Mouse (Mus musculus) midbrain, postnatal 0 days (tissue): ENCODE results near the gene Cntnap2. TPM values are rescaled to one million over a fixed set of nuclear protein-coding genes. Genes with fewer than 3 reads are reported as not detected.

Experiments
- ATAC-seq: fragments of 200-750 bp; cut with Nextera tagmentation; 2 replicates; pipeline ENCODE4 v1.8.0; 2017; ENCODE audit warnings: moderate number of reproducible peaks, mild to moderate bottlenecking, moderate TSS enrichment, moderate library complexity; ENCODE audit not compliant: low FRiP score
- DNase-seq: peaks from one replicate; pipeline ENCODE4 v3.0.0-alpha.2; 2015; ENCODE audit warnings: low spot score
- H3K27ac ChIP-seq: fragments of 300-500 bp; sonication (generic); 2 replicates; pipeline ENCODE4 v1.5.1; 2014; ENCODE audit warnings: low read depth, mild to moderate bottlenecking, low read length, mixed read lengths
- H3K27me3 ChIP-seq: fragments of 300-500 bp; sonication (generic); 2 replicates; pipeline ENCODE4 v1.6.1; 2014; ENCODE audit warnings: low read length, control low read depth, mixed read lengths; ENCODE audit not compliant: insufficient read depth
- H3K36me3 ChIP-seq: fragments of 300-500 bp; sonication (generic); 2 replicates; pipeline ENCODE4 v1.6.1; 2014; ENCODE audit warnings: low read length, control low read depth, mixed read lengths; ENCODE audit not compliant: insufficient read depth
- H3K4me1 ChIP-seq: fragments of 300-500 bp; sonication (generic); 2 replicates; pipeline ENCODE4 v1.6.1; 2014; ENCODE audit warnings: mild to moderate bottlenecking, control low read depth, antibody characterized with exemption, low read length, mixed read lengths; ENCODE audit not compliant: insufficient read depth
- H3K4me2 ChIP-seq: fragments of 300-500 bp; sonication (generic); 2 replicates; pipeline ENCODE4 v1.6.1; 2014; ENCODE audit warnings: low read depth, mild to moderate bottlenecking, low read length, mixed read lengths; ENCODE audit not compliant: poor library complexity, severe bottlenecking
- H3K4me3 ChIP-seq: fragments of 300-500 bp; sonication (generic); 2 replicates; pipeline ENCODE4 v1.5.1; 2014; ENCODE audit warnings: low read depth, mild to moderate bottlenecking, low read length, moderate library complexity
- H3K9ac ChIP-seq: fragments of 300-500 bp; sonication (generic); replicated peaks from 2 replicates; pipeline ENCODE4 v1.6.1; 2014; ENCODE audit warnings: mild to moderate bottlenecking, low read length, moderate library complexity, mixed read lengths; ENCODE audit not compliant: poor library complexity, severe bottlenecking
- H3K9me3 ChIP-seq: fragments of 300-500 bp; sonication (generic); 2 replicates; pipeline ENCODE4 v1.6.1; 2016; ENCODE audit warnings: low read length, control low read depth
- CTCF ChIP-seq: IDR thresholded peaks from 2 replicates; pipeline ENCODE4 v1.5.1; 2016; ENCODE audit warnings: antibody characterized with exemption, mild to moderate bottlenecking
- WGBS: fragments of 180-500 bp; shearing (Covaris S2); extraction: QIAGEN DNeasy Blood & Tissue Kit; methylation state at CpG from one replicate; pipeline ENCODE4 v1.1.7; 2014; 5-methylcytosine and 5-hydroxymethylcytosine counted together
- polyA plus RNA-seq: library from polyadenylated mRNA; unstranded; fragments of >200 nt; fragmentation: Nextera tagmentation; extraction: Ambion mirVana; gene quantifications from 2 replicates; pipeline ENCODE4 v1.2.1, GENCODE M21; 2015
- total RNA-seq: library from RNA; depleted of rRNA; stranded (reverse); fragments of >200 nt; gene quantifications from 2 replicates; pipeline ENCODE4 v1.2.3, GENCODE M21; 2014

Cntnap2 gene
- total and polyA plus RNA-seq, 2 experiments from 2014 or later: 51.1 to 106 TPM

DNA sequence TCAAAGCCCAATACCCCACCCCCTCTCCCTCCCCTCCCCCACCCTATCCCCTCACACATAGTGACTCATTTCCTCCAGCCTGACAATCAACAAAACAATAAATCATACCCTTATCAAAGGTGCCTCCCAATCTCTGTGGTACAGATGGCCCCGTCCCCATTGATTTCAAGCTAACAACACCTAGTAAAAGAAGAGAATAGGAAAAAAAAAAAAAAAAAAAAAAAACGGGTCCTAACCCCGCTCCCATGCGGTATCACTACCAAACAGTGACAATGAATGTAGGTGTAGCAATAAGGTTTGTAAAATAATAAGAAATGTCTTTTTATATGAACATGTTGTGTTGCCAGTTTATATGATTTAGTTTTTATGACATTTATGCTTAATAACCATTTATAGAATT, 2278.1 kb downstream of the Cntnap2 start:
- no peak for TF ChIP-seq CTCF
- Histone ChIP-seq H3K36me3 (no peaks in the 10 kb centered on the region), H3K27ac (no peak overlapping the region), H3K4me1 (no peaks in the 10 kb centered on the region), H3K4me3 (no peak overlapping the region), H3K9ac (no peak overlapping the region), H3K4me2 (no peak overlapping the region), H3K27me3 (no peaks in the 10 kb centered on the region), H3K9me3 (no peaks in the 10 kb centered on the region)
- ATAC-seq (no peak), DNase-seq (no peak)
- 88% methylated on average over 4 of the region's 4 CpGs for WGBS

DNA sequence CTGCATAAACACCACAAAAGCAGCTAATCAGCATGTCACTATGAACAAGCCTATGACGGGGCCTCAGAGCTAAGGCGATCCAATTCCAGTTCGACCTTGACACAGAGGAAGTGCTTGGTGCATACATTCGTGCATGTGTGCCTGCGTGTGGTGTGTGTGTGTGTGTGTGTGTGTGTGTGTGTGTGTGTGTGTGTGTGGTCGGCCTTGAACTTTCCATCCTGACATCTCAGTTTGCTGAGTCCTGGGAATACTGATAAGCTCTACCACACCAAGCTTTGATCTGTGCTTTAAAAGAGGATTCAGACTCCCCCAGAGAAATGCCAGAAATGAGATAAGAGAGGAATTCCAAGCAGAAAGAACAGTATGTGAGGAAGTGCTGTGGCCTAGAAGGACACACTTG, 2279.0 kb downstream of the Cntnap2 start:
- Histone ChIP-seq H3K4me1 (no peaks in the 10 kb centered on the region), H3K4me3 (no peak overlapping the region), H3K4me2 (no peak overlapping the region), H3K27ac (no peak overlapping the region), H3K36me3 (no peaks in the 10 kb centered on the region), H3K27me3 (no peaks in the 10 kb centered on the region), H3K9me3 (no peaks in the 10 kb centered on the region), H3K9ac (no peak overlapping the region)
- 58% methylated on average over 6 of the region's 6 CpGs for WGBS
- TF ChIP-seq CTCF: no peak
- ATAC-seq: no peak
- no peak for DNase-seq

DNA sequence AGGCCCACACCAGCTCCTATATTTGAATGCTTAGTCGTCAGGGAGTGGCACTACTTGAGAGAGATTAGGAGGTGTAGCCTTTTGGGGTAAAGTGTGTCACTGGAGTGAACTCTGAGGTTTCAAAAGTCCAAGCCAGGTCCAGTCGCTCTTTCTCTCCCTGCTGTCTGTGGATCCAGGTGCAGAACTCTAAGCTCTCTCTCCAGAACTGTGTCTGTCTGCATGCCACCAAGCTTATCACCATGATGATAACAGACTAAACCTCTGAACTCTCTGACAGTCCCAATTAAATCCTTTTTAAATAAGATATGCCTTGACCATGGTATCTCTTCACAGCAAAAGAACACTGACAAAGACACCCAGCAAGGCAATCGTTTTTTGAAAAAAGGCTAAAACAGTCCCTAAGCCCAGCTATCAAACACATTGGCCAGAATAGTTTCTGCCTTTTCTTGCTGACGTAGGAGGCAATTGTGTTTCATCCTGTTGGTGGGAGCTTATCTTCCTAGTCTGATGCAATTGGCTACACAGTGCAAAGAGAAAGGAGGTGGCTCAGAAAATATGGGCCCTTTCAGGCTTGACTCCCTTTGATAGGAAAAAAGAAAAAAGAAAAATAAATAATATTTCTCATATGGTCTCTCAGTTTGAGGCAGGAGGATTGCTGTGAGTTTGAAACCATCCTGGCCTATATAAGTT, 2281.8 kb downstream of the Cntnap2 start:
- no peak for ATAC-seq
- 65% methylated on average over 4 of the region's 4 CpGs for WGBS
- no peak overlapping the region for H3K27ac ChIP-seq
- H3K9ac ChIP-seq: no peak overlapping the region
- H3K36me3 ChIP-seq: no peaks in the 10 kb centered on the region
- H3K4me2 ChIP-seq: no peak overlapping the region
- no peaks in the 10 kb centered on the region for H3K4me1 ChIP-seq
- H3K27me3 ChIP-seq: no peaks in the 10 kb centered on the region
- TF ChIP-seq CTCF: no peak
- DNase-seq: no peak
- no peak overlapping the region for H3K4me3 ChIP-seq
- no peaks in the 10 kb centered on the region for H3K9me3 ChIP-seq

DNA sequence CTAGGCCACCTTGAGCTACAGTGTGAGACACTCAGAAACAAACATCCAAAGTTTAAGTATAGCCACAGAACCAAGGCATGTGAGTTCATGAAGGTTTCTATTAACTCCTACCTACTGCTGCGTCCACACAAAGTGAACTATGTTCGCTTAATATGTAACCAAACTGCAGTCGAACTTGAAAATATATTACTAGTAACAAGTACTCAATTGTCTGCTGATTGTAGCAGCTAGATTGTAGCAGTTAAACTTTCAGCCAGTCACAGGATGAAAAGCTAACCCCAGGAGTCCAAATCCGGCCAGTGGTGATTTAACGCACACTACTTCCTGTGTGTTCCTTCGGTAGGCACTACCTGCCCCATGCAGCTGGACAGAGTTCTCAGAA, 2282.3 kb downstream of the Cntnap2 start:
- Histone ChIP-seq H3K36me3 (no peaks in the 10 kb centered on the region), H3K4me2 (no peak overlapping the region), H3K9ac (no peak overlapping the region), H3K4me3 (no peak overlapping the region), H3K9me3 (no peaks in the 10 kb centered on the region), H3K4me1 (no peaks in the 10 kb centered on the region), H3K27ac (no peak overlapping the region), H3K27me3 (no peaks in the 10 kb centered on the region)
- 81% methylated on average over 6 of the region's 6 CpGs for WGBS
- DNase-seq (no peak), ATAC-seq (no peak)
- no peak for TF ChIP-seq CTCF

DNA sequence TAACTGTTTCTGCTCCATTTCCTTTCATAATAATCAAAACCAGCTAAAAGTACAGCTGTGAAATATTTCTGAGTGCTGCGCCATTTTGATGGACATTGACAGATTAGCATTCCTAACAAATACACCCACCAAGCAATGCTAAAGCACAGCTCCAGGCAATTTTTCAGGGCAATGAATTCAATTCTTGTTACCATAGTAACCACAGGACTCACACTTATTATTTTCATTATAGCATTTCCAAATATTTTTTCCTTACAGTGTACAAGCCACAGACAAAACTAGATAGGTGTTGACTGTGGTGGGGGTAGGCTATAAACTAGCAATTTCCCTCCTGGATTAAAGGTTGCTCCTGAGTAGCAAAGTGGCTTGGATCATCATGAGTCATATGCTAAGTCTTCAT, 2284.1 kb downstream of the Cntnap2 start:
- no peak overlapping the region for H3K4me2 ChIP-seq
- DNase-seq (peak; percentile 36), ATAC-seq (0 out of 2 replicates have a peak, but pooled peaks have one; percentile 31)
- no peak overlapping the region for H3K27ac ChIP-seq
- no peak overlapping the region for H3K9ac ChIP-seq
- H3K4me3 ChIP-seq: no peak overlapping the region
- WGBS: 57% methylated on average over 1 of the region's 1 CpGs
- TF ChIP-seq CTCF: no peak
- no peaks in the 10 kb centered on the region for H3K4me1 ChIP-seq
- no peaks in the 10 kb centered on the region for H3K9me3 ChIP-seq
- H3K27me3 ChIP-seq: no peaks in the 10 kb centered on the region
- H3K36me3 ChIP-seq: no peaks in the 10 kb centered on the region

DNA sequence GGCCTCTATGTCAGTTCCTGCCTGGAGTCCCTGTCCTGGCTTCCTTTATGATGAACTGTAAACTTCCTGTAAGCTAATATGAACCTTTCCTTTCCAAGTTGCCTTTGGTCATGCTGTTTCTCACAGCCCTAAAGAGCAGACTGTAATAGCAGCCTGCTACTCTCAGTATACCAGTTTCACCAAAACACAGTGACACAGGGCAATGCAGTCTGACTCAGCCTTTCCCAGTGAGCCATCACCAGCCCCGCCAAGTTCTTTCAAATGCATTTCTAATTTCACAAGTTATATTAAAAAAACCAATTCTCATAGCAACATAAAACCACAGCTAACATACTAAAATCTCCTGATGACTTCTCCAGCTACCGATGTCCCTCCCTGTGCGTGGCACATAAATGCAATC, 2285.5 kb downstream of the Cntnap2 start:
- H3K9me3 ChIP-seq: no peaks in the 10 kb centered on the region
- no peak for ATAC-seq
- H3K4me3 ChIP-seq: no peak overlapping the region
- no peak for DNase-seq
- no peak for TF ChIP-seq CTCF
- H3K4me2 ChIP-seq: no peak overlapping the region
- WGBS: 71% methylated on average over 3 of the region's 3 CpGs
- H3K27me3 ChIP-seq: no peaks in the 10 kb centered on the region
- no peaks in the 10 kb centered on the region for H3K4me1 ChIP-seq
- H3K27ac ChIP-seq: no peak overlapping the region
- H3K36me3 ChIP-seq: no peaks in the 10 kb centered on the region
- H3K9ac ChIP-seq: no peak overlapping the region
